Mouse (Mus musculus) MEL (cell line): ENCODE data around the gene Cfap46. TPM values are rescaled to one million over a fixed set of nuclear protein-coding genes. Genes with fewer than 3 reads are reported as not detected.

Experiments used
- DNase-seq: peaks from one replicate; pipeline ENCODE4 v3.0.0; 2011; ENCODE audit warnings: low read depth, low spot score
- H3K27ac ChIP-seq: 2 replicates; pipeline ENCODE4 v1.5.1; 2012; ENCODE audit warnings: low read depth, mild to moderate bottlenecking, control low read depth, low read length, moderate library complexity; ENCODE audit not compliant: control insufficient read depth
- H3K27me3 ChIP-seq, 2 experiments: fragments of 150-350 bp in 1 of 2; sonication (generic) in 1 of 2; 2 replicates each; pipeline ENCODE4 v1.6.1; 2012; ENCODE audit warnings: low read length in 2 of 2, mild to moderate bottlenecking in 2 of 2, improper control_type of control experiment in 1 of 2, moderate library complexity in 1 of 2; ENCODE audit not compliant: insufficient read depth in 2 of 2, control insufficient read depth in 1 of 2
- H3K36me3 ChIP-seq, 2 experiments: 2 replicates each; pipeline ENCODE4 v1.6.1; 2012 to 2014; ENCODE audit warnings: low read length in 2 of 2, improper control_type of control experiment in 1 of 2, inconsistent platforms in 1 of 2, mild to moderate bottlenecking in 1 of 2; ENCODE audit not compliant: insufficient read depth in 2 of 2, control insufficient read depth in 1 of 2
- H3K4me1 ChIP-seq, 2 experiments: fragments of 150-350 bp in 1 of 2; sonication (generic) in 1 of 2; 2 replicates each; pipeline ENCODE4 v1.6.1; 2012; ENCODE audit warnings: low read length in 2 of 2, improper control_type of control experiment in 1 of 2, mild to moderate bottlenecking in 1 of 2; ENCODE audit not compliant: insufficient read depth in 2 of 2, control insufficient read depth in 1 of 2
- H3K4me3 ChIP-seq, 2 experiments: fragments of 150-350 bp in 1 of 2; sonication (generic) in 1 of 2; 2 replicates each; pipeline ENCODE4 v1.5.1; 2012; ENCODE audit warnings: low read depth in 2 of 2, low read length in 2 of 2, mild to moderate bottlenecking in 2 of 2, moderate library complexity in 2 of 2, control low read depth in 1 of 2, improper control_type of control experiment in 1 of 2; ENCODE audit not compliant: control insufficient read depth in 1 of 2, insufficient read depth in 1 of 2
- H3K79me2 ChIP-seq: 2 replicates; pipeline ENCODE4 v1.6.1; 2012; ENCODE audit warnings: mild to moderate bottlenecking, low read length, moderate library complexity; ENCODE audit not compliant: control insufficient read depth, poor library complexity, insufficient read depth
- H3K9ac ChIP-seq: 2 replicates; pipeline ENCODE4 v1.6.1; 2012; ENCODE audit warnings: low read depth, mild to moderate bottlenecking, control low read depth, low read length, moderate library complexity; ENCODE audit not compliant: control insufficient read depth, poor library complexity, severe bottlenecking
- H3K9me3 ChIP-seq: fragments of 150-350 bp; sonication (generic); replicated peaks from 2 replicates; pipeline ENCODE4 v1.6.1; 2012; ENCODE audit warnings: mild to moderate bottlenecking, low read length, improper control_type of control experiment, moderate library complexity; ENCODE audit not compliant: insufficient read depth
- BHLHE40 ChIP-seq: IDR thresholded peaks from 2 replicates; pipeline ENCODE4 v1.6.1; 2012; ENCODE audit warnings: low read depth, mild to moderate bottlenecking, inconsistent platforms, low read length, improper control_type of control experiment, borderline replicate concordance
- CTCF ChIP-seq, 3 experiments: IDR thresholded peaks in 2 of 3; conservative IDR thresholded peaks in 1 of 3; 2 replicates each; pipeline ENCODE4 v1.5.1; 2011 to 2012; ENCODE audit warnings: low read length in 3 of 3, low read depth in 2 of 3, mild to moderate bottlenecking in 2 of 3, improper control_type of control experiment in 1 of 3, inconsistent platforms in 1 of 3, mixed read lengths in 1 of 3, moderate library complexity in 1 of 3; ENCODE audit not compliant: control insufficient read depth in 1 of 3, insufficient read depth in 1 of 3, poor library complexity in 1 of 3, severe bottlenecking in 1 of 3
- ELF1 ChIP-seq: IDR thresholded peaks from 2 replicates; pipeline ENCODE4 v1.6.1; 2014; ENCODE audit warnings: low read depth, mild to moderate bottlenecking, inconsistent platforms, low read length, improper control_type of control experiment, moderate library complexity
- GABPA ChIP-seq: IDR thresholded peaks from 2 replicates; pipeline ENCODE4 v1.6.1; 2012; ENCODE audit warnings: low read depth, mild to moderate bottlenecking, inconsistent platforms, low read length, improper control_type of control experiment, moderate library complexity
- HCFC1 ChIP-seq: IDR thresholded peaks from 2 replicates; pipeline ENCODE4 v1.6.1; 2012; ENCODE audit warnings: low read depth, mild to moderate bottlenecking, inconsistent platforms, low read length, improper control_type of control experiment, moderate library complexity
- KAT2A ChIP-seq: conservative IDR thresholded peaks from 2 replicates; pipeline ENCODE4 v1.6.1; 2012; ENCODE audit warnings: low read depth, low read length, improper control_type of control experiment, inconsistent platforms
- MAX ChIP-seq: IDR thresholded peaks from 2 replicates; pipeline ENCODE4 v1.6.1; 2011; ENCODE audit warnings: low read length, improper control_type of control experiment
- MAZ ChIP-seq: IDR thresholded peaks from 2 replicates; pipeline ENCODE4 v1.6.1; 2012; ENCODE audit warnings: low read depth, mild to moderate bottlenecking, inconsistent platforms, low read length, improper control_type of control experiment
- MEF2A ChIP-seq: IDR thresholded peaks from 2 replicates; pipeline ENCODE4 v1.6.1; 2014; ENCODE audit warnings: low read depth, mild to moderate bottlenecking, inconsistent platforms, low read length, improper control_type of control experiment; ENCODE audit not compliant: poor library complexity, insufficient replicate concordance, severe bottlenecking; ENCODE audit errors: extremely low read depth
- MXI1 ChIP-seq: IDR thresholded peaks from 2 replicates; pipeline ENCODE4 v1.6.1; 2011; ENCODE audit warnings: mild to moderate bottlenecking, low read depth, low read length, improper control_type of control experiment
- NELFE ChIP-seq: IDR thresholded peaks from 2 replicates; pipeline ENCODE4 v1.6.1; 2011; ENCODE audit warnings: low read depth, low read length, improper control_type of control experiment
- POLR2AphosphoS2 ChIP-seq: IDR thresholded peaks from 2 replicates; pipeline ENCODE4 v1.6.1; 2011; ENCODE audit warnings: low read length, improper control_type of control experiment
- RAD21 ChIP-seq: IDR thresholded peaks from 2 replicates; pipeline ENCODE4 v1.6.1; 2011; ENCODE audit warnings: mild to moderate bottlenecking, low read depth, low read length, improper control_type of control experiment
- SIN3A ChIP-seq: IDR thresholded peaks from 2 replicates; pipeline ENCODE4 v1.6.1; 2012; ENCODE audit warnings: low read length, improper control_type of control experiment, inconsistent platforms
- SMC3 ChIP-seq: IDR thresholded peaks from 2 replicates; pipeline ENCODE4 v1.6.1; 2011; ENCODE audit warnings: low read depth, low read length, improper control_type of control experiment
- UBTF ChIP-seq: IDR thresholded peaks from 2 replicates; pipeline ENCODE4 v1.6.1; 2012; ENCODE audit warnings: low read depth, mild to moderate bottlenecking, inconsistent platforms, low read length, improper control_type of control experiment, moderate library complexity, borderline replicate concordance; ENCODE audit not compliant: insufficient read depth
- USF2 ChIP-seq, 2 experiments: IDR thresholded peaks; 2 replicates each; pipeline ENCODE4 v1.6.1; 2011 to 2012; ENCODE audit warnings: improper control_type of control experiment in 2 of 2, low read length in 2 of 2, borderline replicate concordance in 1 of 2, inconsistent platforms in 1 of 2, low read depth in 1 of 2, mild to moderate bottlenecking in 1 of 2; ENCODE audit not compliant: insufficient read depth in 1 of 2
- ZC3H11A ChIP-seq: IDR thresholded peaks from 2 replicates; pipeline ENCODE4 v1.6.1; 2012; ENCODE audit warnings: low read depth, mild to moderate bottlenecking, inconsistent platforms, low read length, improper control_type of control experiment
- ZKSCAN1 ChIP-seq: IDR thresholded peaks from 2 replicates; pipeline ENCODE4 v1.6.1; 2012; ENCODE audit warnings: low read depth, mild to moderate bottlenecking, inconsistent platforms, low read length, improper control_type of control experiment, moderate library complexity
- ZNF384 ChIP-seq: IDR thresholded peaks from 2 replicates; pipeline ENCODE4 v1.6.1; 2012; ENCODE audit warnings: low read depth, mild to moderate bottlenecking, inconsistent platforms, low read length, improper control_type of control experiment
- polyA plus RNA-seq, 2 experiments: library from polyadenylated mRNA; stranded (reverse) in 1 of 2; unstranded in 1 of 2; fragments of >175 nt in 1 of 2; fragments of >200 nt in 1 of 2; gene quantifications; 2 replicates each; pipeline versions ENCODE4 v1.2.1 to v1.2.4; 2012; ENCODE audit warnings: low replicate concordance in 2 of 2, low read depth in 1 of 2; ENCODE audit not compliant: insufficient read length in 2 of 2, insufficient read depth in 1 of 2, missing spikeins in 1 of 2
- total RNA-seq: library from RNA; depleted of rRNA; stranded (reverse); fragments of 300-350 nt; gene quantifications from 2 replicates; pipeline ENCODE4 v1.2.3, GENCODE M21; 2012

The Cfap46 gene
- total and polyA plus RNA-seq, 3 experiments, result 0.03 to 0.04 TPM; not detected in 1

DNA sequence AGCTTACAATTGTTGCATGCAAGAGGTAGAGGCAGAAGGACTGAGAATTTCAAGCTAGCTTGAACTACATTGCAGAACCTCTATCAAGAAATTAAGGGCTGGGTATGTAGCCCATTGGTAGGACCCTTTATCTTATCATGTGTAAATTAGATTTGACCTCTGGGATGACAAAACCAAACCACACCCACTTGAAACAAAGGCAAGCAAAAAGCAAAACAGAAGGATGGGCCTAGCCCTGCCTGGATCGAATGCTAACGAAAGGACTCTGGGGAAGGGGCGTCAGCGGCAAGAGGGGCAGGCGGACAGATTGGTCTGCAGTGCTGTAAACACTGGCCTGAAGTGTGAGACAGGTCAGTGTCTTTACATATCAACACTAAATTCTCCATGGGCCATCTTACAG lies 92.3 kb downstream of the Cfap46 start:
- DNase-seq, result no peak
- no peaks in the 10 kb centered on the region for H3K79me2 ChIP-seq
- no peak overlapping the region for H3K4me3 ChIP-seq
- no peaks in the 10 kb centered on the region for H3K36me3 ChIP-seq
- TF ChIP-seq ELF1, result no peak
- no peaks in the 10 kb centered on the region for H3K9me3 ChIP-seq
- no peaks in the 10 kb centered on the region for H3K27me3 ChIP-seq
- no peak overlapping the region for H3K27ac ChIP-seq
- H3K4me1 ChIP-seq, result no peaks in the 10 kb centered on the region; a peak in 1 of 4 replicates
- no peak overlapping the region for H3K9ac ChIP-seq

DNA sequence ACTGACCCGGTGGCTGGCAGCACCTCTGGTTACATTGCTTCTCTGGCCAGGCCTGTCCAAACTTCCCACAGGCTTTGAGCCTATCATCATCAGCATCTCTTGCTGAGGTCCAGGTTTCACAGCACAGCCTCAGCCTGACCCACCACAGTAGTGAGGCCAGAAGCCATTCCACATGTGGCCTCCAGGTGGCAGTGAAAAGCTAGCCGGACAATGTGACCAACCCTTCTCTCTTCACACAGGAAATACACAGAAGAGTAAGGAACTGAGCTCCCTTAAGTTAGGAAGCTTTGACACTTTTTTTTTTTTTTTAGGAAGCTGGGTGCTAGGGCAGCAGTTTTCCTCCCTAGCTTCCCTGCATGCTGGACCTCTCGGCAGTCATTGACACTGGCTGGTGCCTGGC lies 93.3 kb downstream of the Cfap46 start:
- no peaks in the 10 kb centered on the region for H3K27me3 ChIP-seq

DNA sequence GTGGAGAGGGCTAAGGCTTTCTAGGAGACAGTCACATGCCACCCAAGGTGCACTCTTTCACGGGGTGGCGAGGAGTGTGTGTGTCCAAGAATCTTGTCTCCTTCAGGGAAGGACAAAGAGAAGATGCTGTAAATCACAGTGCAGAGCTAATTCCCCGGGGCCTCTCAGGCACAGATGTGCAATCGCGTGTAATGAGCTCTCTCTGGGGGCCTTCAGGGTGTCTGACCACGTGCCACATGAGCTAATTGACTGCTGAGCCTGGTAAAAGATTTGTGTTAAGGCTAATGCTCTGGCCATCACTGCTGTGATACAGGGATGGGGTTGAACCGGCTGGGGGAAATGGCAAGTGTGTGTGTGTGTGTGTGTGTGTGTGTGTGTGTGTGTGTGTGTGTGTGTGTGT lies 95.7 kb downstream of the Cfap46 start:
- Histone ChIP-seq H3K4me1 (no peaks in the 10 kb centered on the region; a peak in 1 of 4 replicates), H3K9ac (no peak overlapping the region), H3K79me2 (no peaks in the 10 kb centered on the region), H3K9me3 (no peaks in the 10 kb centered on the region), H3K36me3 (no peaks in the 10 kb centered on the region), H3K27me3 (no peaks in the 10 kb centered on the region; a peak in 1 of 4 replicates), H3K4me3 (no peak overlapping the region), H3K27ac (no peak overlapping the region)
- no peak for DNase-seq
- TF ChIP-seq SIN3A, result no peak
- TF ChIP-seq MEF2A, result no peak
- TF ChIP-seq USF2 (IDR thresholded peaks at IDR 0.05; ENCODE audit: borderline replicate concordance in 1 of 2, insufficient read depth in 1 of 2, low read depth in 1 of 2, low read length in 2 of 2), result no peak
- no peak for TF ChIP-seq MAX
- TF ChIP-seq KAT2A, result no peak
- TF ChIP-seq ELF1, result no peak
- TF ChIP-seq NELFE, result no peak
- TF ChIP-seq ZC3H11A, result no peak
- TF ChIP-seq MXI1, result no peak
- TF ChIP-seq GABPA, result no peak
- TF ChIP-seq MAZ, result no peak
- no peak for TF ChIP-seq HCFC1
- TF ChIP-seq UBTF, result no peak
- no peak for TF ChIP-seq ZKSCAN1

More for the DNA sequence above, 93.3 kb downstream of the Cfap46 start:
- peak; percentile 30 for DNase-seq
- H3K36me3 ChIP-seq, result no peaks in the 10 kb centered on the region
- no peaks in the 10 kb centered on the region; a peak in 1 of 4 replicates for H3K4me1 ChIP-seq
- no peaks in the 10 kb centered on the region for H3K79me2 ChIP-seq
- no peak overlapping the region for H3K4me3 ChIP-seq
- H3K9me3 ChIP-seq, result no peaks in the 10 kb centered on the region
- peak; percentile 65 for TF ChIP-seq SMC3
- TF ChIP-seq BHLHE40, result no peak
- peak; percentile 46; the same call in 1 of the 2 replicates for TF ChIP-seq ZNF384
- TF ChIP-seq ZC3H11A, result peak; percentile 33; the same call in 1 of the 2 replicates
- no peak for TF ChIP-seq MEF2A
- TF ChIP-seq POLR2AphosphoS2, result no peak
- peak; percentile 65 to 79 (median 74) for TF ChIP-seq CTCF (IDR thresholded peaks at IDR 0.05 in 2 of 3, conservative IDR thresholded peaks at IDR 0.05 in 1 of 3; ENCODE audit: control insufficient read depth in 1 of 3, insufficient read depth in 1 of 3, low read depth in 2 of 3, low read length in 3 of 3, poor library complexity in 1 of 3, severe bottlenecking in 1 of 3)
- peak; percentile 58 for TF ChIP-seq RAD21
- H3K9ac ChIP-seq, result no peak overlapping the region
- H3K27ac ChIP-seq, result no peak overlapping the region
